Mouse (Mus musculus) MEL (cell line): ENCODE measurements around the gene Maml1.

ENCODE experiments used
- BHLHE40 ChIP-seq: IDR thresholded peaks from 2 replicates; pipeline ENCODE4 v1.6.1; 2012; ENCODE audit warnings: low read depth, mild to moderate bottlenecking, inconsistent platforms, low read length, improper control_type of control experiment, borderline replicate concordance
- ZC3H11A ChIP-seq: IDR thresholded peaks from 2 replicates; pipeline ENCODE4 v1.6.1; 2012; ENCODE audit warnings: low read depth, mild to moderate bottlenecking, inconsistent platforms, low read length, improper control_type of control experiment

DNA sequence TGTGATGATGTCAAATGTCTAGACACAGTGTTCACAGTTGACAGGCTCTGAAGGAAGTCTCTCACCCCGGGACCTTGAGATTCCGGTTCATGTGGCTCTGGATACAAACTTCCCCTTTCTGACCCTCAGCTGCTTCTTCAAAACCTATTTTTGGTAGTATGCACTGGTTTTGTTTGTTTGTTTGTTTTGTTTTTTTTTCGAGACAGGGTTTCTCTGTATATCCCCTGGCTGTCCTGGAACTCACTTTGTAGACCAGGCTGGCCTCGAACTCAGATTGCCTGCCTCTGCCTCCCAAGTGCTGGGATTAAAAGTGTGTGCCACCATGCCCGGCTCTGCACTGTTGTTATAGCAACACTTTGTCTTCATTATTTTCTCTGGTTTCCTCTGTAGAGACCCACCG lies 48.2 kb downstream of the Maml1 start:
- TF ChIP-seq BHLHE40 (no peak), ZC3H11A (no peak)
